Mouse (Mus musculus): Measurements from ENCODE around the gene Abcd4.

DNA sequence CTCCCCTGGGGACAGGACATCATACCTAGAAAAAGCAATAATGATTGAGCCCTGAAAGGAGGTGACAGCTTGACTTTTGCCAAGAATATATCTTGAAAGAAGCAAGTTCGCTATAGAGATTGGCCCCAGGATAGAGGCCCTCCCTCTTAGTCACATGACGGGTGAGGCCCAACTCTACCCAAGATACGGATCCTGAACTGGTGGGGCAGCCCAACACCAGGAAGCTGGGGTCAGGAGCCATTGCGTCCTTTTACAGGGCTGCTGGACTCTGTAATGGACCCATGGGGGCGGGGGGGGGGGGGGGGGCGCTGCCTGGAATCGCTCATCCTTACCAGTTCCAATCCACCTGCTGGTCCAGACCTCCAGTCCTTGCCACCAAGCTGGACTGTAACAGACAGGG, 13.2 kb downstream of the Abcd4 start:
- TF ChIP-seq POLR2A (IDR thresholded peaks at IDR 0.05; ENCODE audit: low read depth, low read length) (no peak), CTCF (conservative IDR thresholded peaks at IDR 0.05; ENCODE audit: insufficient read depth, insufficient read length, low read depth, low read length) (no peak)

Data from kidney, adult 2 months (tissue).